27 mouse cellular contexts compared by ENCODE assay signal in the genomic region with DNA sequence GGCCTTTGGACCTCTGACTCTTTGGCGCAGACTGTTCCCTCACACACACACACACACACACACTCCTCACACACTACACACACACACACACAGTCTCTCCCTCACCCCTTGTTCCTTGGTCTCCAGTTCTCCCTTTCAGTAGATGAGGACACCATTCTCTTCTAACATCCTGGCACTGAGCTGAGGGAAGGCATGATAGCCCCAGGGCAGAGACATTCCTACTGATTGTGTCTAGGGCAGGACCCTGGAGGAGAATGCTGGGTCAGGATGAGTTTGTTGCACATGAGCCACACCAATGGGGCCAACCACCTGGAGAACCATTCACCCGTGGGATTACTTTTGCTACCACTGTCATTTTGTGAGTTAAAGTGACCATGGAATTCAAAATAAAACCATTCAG.
"Had no signal": no experiment of that assay in that cellular context is flagged by ENCODE, and none has a peak within 500 bp of the region (broad histone marks: within the 10 kb centered on the region; RNA-seq: fewer than 3 reads in every experiment).

No protein-coding gene starts in this region.

- H3K4me1 ChIP-seq: heart, embryonic 13.5 days; heart, embryonic 15.5 days; hindbrain, embryonic 15.5 days had no signal

- H3K4me2 ChIP-seq: heart, embryonic 11.5 days; heart, embryonic 13.5 days; heart, embryonic 15.5 days; hindbrain, embryonic 13.5 days; hindbrain, embryonic 15.5 days; limb, embryonic 12.5 days; liver, embryonic 11.5 days; liver, embryonic 13.5 days; liver, embryonic 15.5 days had no signal

- H3K9ac ChIP-seq: heart, embryonic 13.5 days; heart, embryonic 15.5 days; hindbrain, embryonic 13.5 days; hindbrain, embryonic 15.5 days; limb, embryonic 12.5 days; liver, embryonic 13.5 days; liver, embryonic 15.5 days had no signal

- ATAC-seq: hindbrain, postnatal 0 days; intestine, embryonic 16.5 days had no signal

- H3K9me3 ChIP-seq: heart, embryonic 13.5 days; heart, embryonic 15.5 days; hindbrain, embryonic 13.5 days; hindbrain, embryonic 15.5 days; limb, embryonic 10.5 days; liver, embryonic 13.5 days; liver, embryonic 15.5 days had no signal

- H3K27me3 ChIP-seq: heart, embryonic 13.5 days; heart, embryonic 15.5 days; hindbrain, embryonic 13.5 days; hindbrain, embryonic 15.5 days; limb, embryonic 12.5 days; liver, embryonic 13.5 days; liver, embryonic 15.5 days had no signal

- DNase-seq: gastrocnemius, adult 2 months; gastrocnemius, postnatal 10 days; gastrocnemius, postnatal 25 days; heart, adult 11 months; heart, adult 2 months; heart, postnatal 14 days; heart, postnatal 36 days; kidney, adult 11 months; kidney, adult 8-10 months; kidney, postnatal 10 days; kidney, postnatal 25 days; kidney, postnatal 4 days; liver; liver, embryonic 13.5 days had no signal

- H3K27ac ChIP-seq: gastrocnemius, adult 2 months; heart, adult 2 months; heart, embryonic 13.5 days; heart, embryonic 15.5 days; hindbrain, embryonic 13.5 days; hindbrain, embryonic 15.5 days; hindbrain, postnatal 0 days; layer of hippocampus, adult 2 months; left cerebral cortex, adult 2 months; limb, embryonic 10.5 days; limb, embryonic 12.5 days; liver, embryonic 13.5 days; liver, embryonic 15.5 days had no signal

- H3K36me3 ChIP-seq: heart, embryonic 13.5 days; heart, embryonic 15.5 days; hindbrain, embryonic 13.5 days; hindbrain, embryonic 15.5 days; limb, embryonic 10.5 days; limb, embryonic 12.5 days; liver, embryonic 13.5 days; liver, embryonic 15.5 days had no signal

- H3K4me3 ChIP-seq: gastrocnemius, adult 2 months; heart, adult 2 months; heart, embryonic 13.5 days; heart, embryonic 15.5 days; hindbrain, embryonic 13.5 days; hindbrain, embryonic 15.5 days; layer of hippocampus, adult 2 months; left cerebral cortex, adult 2 months; limb, embryonic 10.5 days; limb, embryonic 12.5 days; liver, embryonic 13.5 days; liver, embryonic 15.5 days had no signal
